Mouse (Mus musculus) frontal cortex, postnatal 10 days (tissue): ENCODE data around the gene Atl1.

Source experiments
- DNase-seq, 2 experiments: peaks; one replicate each; pipeline ENCODE4 v3.0.0; 2022; ENCODE audit warnings: low spot score in 2 of 2, mixed read lengths in 1 of 2

Gene Atl1

GRCm38 (mm10) chr12:70015936-70016335, 123.5 kb downstream of the Atl1 start:
- DNase-seq = no peak
